Mouse (Mus musculus): ENCODE results near the gene Wnt3a. TPM values are rescaled to one million over a fixed set of nuclear protein-coding genes. Genes with fewer than 3 reads are reported as not detected.

The Wnt3a gene
- total RNA-seq, 2 experiments from 2014 or later = not detected

- no peak for TF ChIP-seq CTCF (IDR thresholded peaks at IDR 0.05)
- DNase-seq (ENCODE audit: extremely low spot score in 1 of 2, low spot score in 2 of 2) = no peak
- no peak overlapping the region for H3K27ac ChIP-seq
- intact Hi-C loops (cut with DNase I) = loop anchor here (2.0 kb wide), 1 partner anchor 19 kb away; the partner anchor contains the start of gene Arf1
- H3K4me3 ChIP-seq = peak overlapping the region; percentile 98; the same call in 1 of the 2 replicates
Observed at GRCm38 (mm10) chr11:59209580-59209979, 81.0 kb downstream of the Wnt3a start.

DNA sequence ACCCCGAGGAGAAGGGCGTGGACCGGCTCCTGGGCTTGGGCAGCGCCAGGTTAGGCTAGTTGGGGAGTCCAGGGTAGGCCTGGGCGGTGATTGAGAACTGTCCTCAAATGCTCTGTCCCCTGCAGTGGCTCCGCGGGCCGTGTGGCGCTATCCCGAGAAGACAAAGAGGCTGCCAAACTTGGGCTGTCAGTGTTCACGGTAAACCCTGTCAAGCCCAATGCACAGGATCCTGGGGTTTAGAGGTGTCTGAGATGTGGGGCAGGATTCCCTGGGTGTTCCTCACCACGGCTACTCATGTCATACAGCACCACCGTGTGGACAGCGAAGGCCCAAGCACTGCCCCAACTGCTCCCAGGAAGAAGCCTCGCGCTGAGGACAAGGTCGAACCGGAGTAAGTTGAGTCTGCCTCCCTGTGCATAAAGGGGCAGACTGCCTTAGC lies 81.5 kb downstream of the Wnt3a start:
- intact Hi-C loops (cut with DNase I) = loop anchor here (2.0 kb wide), 1 partner anchor 20 kb away; the partner anchor contains the start of gene Arf1
- TF ChIP-seq CTCF (IDR thresholded peaks at IDR 0.05) = peak; percentile 61
- peak; percentile 58 to 59 for DNase-seq (ENCODE audit: extremely low spot score in 1 of 2, low spot score in 2 of 2)
- Histone ChIP-seq H3K4me3 (peak overlapping the region; percentile 98), H3K27ac (peak overlapping the region; percentile 54; the same call in 1 of the 2 replicates)

GRCm38 (mm10) chr11:59208153-59208831 lies 82.3 kb downstream of the Wnt3a start, which contains the start of gene 2310033P09Rik:
Gene 2310033P09Rik, plus strand, starts transcription at chr11:59208321.
- H3K4me3 ChIP-seq = peak within 1 kb of the TSS; percentile 98
- DNase-seq (ENCODE audit: extremely low spot score in 1 of 2, low spot score in 2 of 2) = peak; percentile 94 to 95
- peak within 1 kb of the TSS; percentile 97 for H3K27ac ChIP-seq
- no peak for TF ChIP-seq CTCF (IDR thresholded peaks at IDR 0.05)
- intact Hi-C loops (cut with DNase I) = loop anchor here (2.0 kb wide), 1 partner anchor 21 kb away; the partner anchor contains the start of gene Arf1

- peak within 1 kb of the TSS; percentile 72 for H3K4me3 ChIP-seq
- no peak; the same call in 1 of the 2 replicates for TF ChIP-seq CTCF (IDR thresholded peaks at IDR 0.05)
- peak; percentile 93 for DNase-seq (ENCODE audit: extremely low spot score in 1 of 2, low spot score in 2 of 2)
- intact Hi-C loops (cut with DNase I) = loop anchor here (1.0 kb wide), 1 partner anchor 11 kb away; no protein-coding TSS in a partner anchor
- peak within 1 kb of the TSS; percentile 87 for H3K27ac ChIP-seq
Observed at GRCm38 (mm10) chr11:59202081-59202995, 88.2 kb downstream of the Wnt3a start, which contains the start of gene Mrpl55. Gene Mrpl55, plus strand, starts transcription at chr11:59202486.

GRCm38 (mm10) chr11:59201216-59202002 lies 89.1 kb downstream of the Wnt3a start:
- no peak for TF ChIP-seq CTCF (IDR thresholded peaks at IDR 0.05)
- H3K27ac ChIP-seq = no peak overlapping the region; the same call in 1 of the 2 replicates
- no peak for DNase-seq (ENCODE audit: extremely low spot score in 1 of 2, low spot score in 2 of 2)
- peak overlapping the region; percentile 72 for H3K4me3 ChIP-seq
- intact Hi-C loops (cut with DNase I) = loop anchor here (1.0 kb wide), 1 partner anchor 10 kb away; no protein-coding TSS in a partner anchor

Small RNAs within 50 kb of the gene (microRNA-seq; reads per million reads assigned to microRNA genes)
- 0 reads per million in 2 experiments for gene Gm24756

Other genes with a start within 250 kb of the Wnt3a start
- gene Obscn, start 154.3 kb downstream of the Wnt3a start, total RNA-seq (2021) = 1 to 10 TPM; 1.5 to 1.9 TPM
- gene Iba57, start 127.0 kb downstream of the Wnt3a start, total RNA-seq (2021) = 1 to 10 TPM; 7.4 to 7.8 TPM
- 1 to 10 TPM; 7.4 to 8.0 TPM for gene Gjc2, start 107.5 kb downstream of the Wnt3a start, total RNA-seq (2021)
- 100 to 1,000 TPM; 135 TPM for gene Guk1, start 98.5 kb downstream of the Wnt3a start, total RNA-seq (2021)
- gene Mrpl55, start 88.3 kb downstream of the Wnt3a start, total RNA-seq (2021) = 10 to 100 TPM; 33.8 to 33.9 TPM
- 10 to 100 TPM; 21.0 to 23.6 TPM for gene 2310033P09Rik, start 82.4 kb downstream of the Wnt3a start, total RNA-seq (2021)
- 100 to 1,000 TPM; 409 to 423 TPM for gene Arf1, start 62.5 kb downstream of the Wnt3a start, total RNA-seq (2021)
- gene Wnt9a, start 16.2 kb upstream of the Wnt3a start, total RNA-seq (2021) = 10 to 100 TPM; 12.2 to 19.7 TPM
- not detected for gene Prss38, start 84.9 kb upstream of the Wnt3a start, total RNA-seq (2021)
- gene Jmjd4, start 159.3 kb upstream of the Wnt3a start, total RNA-seq (2021) = 10 to 100 TPM; 27.3 to 27.4 TPM
- 100 to 1,000 TPM; 379 to 395 TPM for gene Snap47, start 160.4 kb upstream of the Wnt3a start, total RNA-seq (2021)
- 1 to 10 TPM; 3.3 to 4.8 TPM for gene Zfp867, start 181.7 kb upstream of the Wnt3a start, total RNA-seq (2021)
- gene Zkscan17, start 236.0 kb upstream of the Wnt3a start, total RNA-seq (2021) = 10 to 100 TPM in 1 of 2 experiments, 1 to 10 TPM in 1; 8.2 to 11.7 TPM